Mouse (Mus musculus) liver, adult 2 months (tissue): Measurements from ENCODE around the gene Tmem37.

Experiments used
- CTCF ChIP-seq: fragments of 200-500 bp; IDR thresholded peaks from 2 replicates; pipeline ENCODE4 v1.5.1; 2011; ENCODE audit warnings: low read depth, low read length, control low read depth
- POLR2A ChIP-seq: fragments of 200-500 bp; IDR thresholded peaks from 2 replicates; pipeline ENCODE4 v1.6.1; 2011; ENCODE audit warnings: low read length, control low read depth; ENCODE audit not compliant: insufficient read depth; ENCODE audit errors: extremely low read depth

DNA sequence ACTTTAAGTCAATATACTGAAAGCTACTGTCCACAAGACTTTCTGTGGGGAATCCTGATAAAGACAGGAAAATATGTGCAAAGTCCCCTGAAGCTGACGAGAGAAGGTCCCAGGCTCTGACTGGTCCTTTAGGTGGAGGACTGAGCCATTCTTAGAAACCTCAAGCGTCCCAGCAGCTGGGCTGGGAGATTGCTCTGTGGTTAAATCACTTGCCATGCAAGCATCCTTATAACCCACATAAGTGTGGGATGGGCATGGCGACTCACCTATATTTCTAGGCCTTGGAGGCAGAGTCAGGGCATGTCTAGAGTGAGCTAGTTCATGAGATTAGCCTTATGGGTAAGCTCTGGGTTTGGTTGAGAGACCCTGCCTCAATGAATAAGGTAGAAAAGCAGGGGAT, 7.2 kb downstream of the Tmem37 start:
- TF ChIP-seq CTCF: no peak
- no peak for TF ChIP-seq POLR2A
